Mouse (Mus musculus) myocyte (in vitro differentiated cells): Measurements from ENCODE around the gene Tmed1.
"Not testable (repeated sequence)": the region's sequence is repeated elsewhere in the genome, so short reads cannot be mapped to it uniquely, and the experiment has no call there.

Experiments used
- MYOD1 ChIP-seq, 3 experiments: IDR thresholded peaks; one replicate each; pipeline ENCODE4 v1.6.1; 2011; ENCODE audit warnings: control low read depth in 2 of 3, low read depth in 2 of 3, mild to moderate bottlenecking in 2 of 3, moderate library complexity in 1 of 3; ENCODE audit not compliant: insufficient read length in 2 of 3, control insufficient read depth in 1 of 3
- MYOG ChIP-seq, 3 experiments: IDR thresholded peaks; one replicate each; pipeline ENCODE4 v1.6.1; 2011; ENCODE audit warnings: control low read depth in 2 of 3, low read depth in 2 of 3, mild to moderate bottlenecking in 2 of 3; ENCODE audit not compliant: insufficient read length in 2 of 3, control insufficient read depth in 1 of 3, insufficient read depth in 1 of 3

DNA sequence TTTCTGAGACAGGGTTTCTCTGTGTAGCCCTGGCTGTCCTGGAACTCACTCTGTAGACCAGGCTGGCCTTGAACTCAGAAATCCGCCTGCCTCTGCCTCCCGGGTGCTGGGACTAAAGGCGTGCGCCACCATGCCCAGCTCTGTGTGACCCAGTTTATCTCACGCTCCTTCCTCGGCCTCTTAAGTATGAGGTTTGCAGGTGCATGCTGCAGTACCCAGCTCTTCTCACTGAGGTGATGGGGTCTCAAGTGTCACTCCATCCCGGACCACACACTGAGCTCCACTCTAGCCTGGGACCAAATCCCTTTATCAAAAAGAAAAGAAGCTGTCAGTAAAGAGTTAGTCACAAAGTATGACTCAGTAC lies 45.5 kb downstream of the Tmed1 start:
- TF ChIP-seq MYOD1 (IDR thresholded peaks at IDR 0.05; ENCODE audit: control insufficient read depth in 1 of 3, insufficient read length in 2 of 3, low read depth in 2 of 3); MYOG (IDR thresholded peaks at IDR 0.05; ENCODE audit: control insufficient read depth in 1 of 3, insufficient read depth in 1 of 3, insufficient read length in 2 of 3, low read depth in 2 of 3): not testable (repeated sequence)
